14 mouse cellular contexts compared by ENCODE assay signal in the genomic region with DNA sequence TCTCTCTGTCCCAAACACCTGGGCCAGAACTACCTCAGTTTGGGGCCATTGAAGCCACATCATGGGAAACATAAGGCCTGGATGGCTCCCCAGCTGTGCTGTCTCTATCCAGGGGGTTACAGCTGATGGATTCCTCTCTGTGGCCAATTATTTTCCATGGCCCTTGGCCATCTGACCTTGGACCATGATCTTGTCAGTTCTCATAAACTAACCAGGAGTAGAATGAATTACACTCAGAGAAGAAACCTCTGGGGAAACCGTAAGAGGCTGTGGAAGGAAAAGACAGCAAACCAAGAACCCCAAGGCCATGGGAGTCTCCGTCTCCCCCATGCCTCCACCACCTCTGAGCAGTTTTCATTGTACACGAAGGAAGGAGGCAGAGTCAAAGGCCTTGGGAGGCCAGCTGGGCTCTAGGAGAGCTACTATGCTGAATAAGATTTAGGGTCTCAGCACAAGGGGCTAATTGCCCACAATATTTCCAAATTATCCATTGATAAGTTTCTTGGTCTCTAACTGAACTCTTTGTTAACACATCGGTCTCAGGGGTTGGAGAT.
DNase-seq lines count a peak whose midpoint lies in the region; ATAC-seq and TF ChIP-seq lines count a peak whose summit lies in the region.
"Had no signal": no experiment of that assay in that cellular context is flagged by ENCODE, and none has a peak within 500 bp of the region (broad histone marks: within the 10 kb centered on the region; RNA-seq: fewer than 3 reads in every experiment).

No protein-coding gene starts in this region.

- no peaks in the 10 kb centered on the region for H3K9me3 ChIP-seq in stomach, embryonic 15.5 days
- no peaks in the 10 kb centered on the region for H3K9me3 ChIP-seq in stomach, postnatal 0 days (ENCODE audit: control insufficient read depth, low read length)
- H3K9me3 ChIP-seq: forebrain, embryonic 12.5 days; intestine, embryonic 15.5 days; midbrain, embryonic 13.5 days had no signal

- TF ChIP-seq CTCF in stomach, postnatal 0 days (IDR thresholded peaks at IDR 0.05; ENCODE audit: low read depth) = no peak

- H3K27me3 ChIP-seq in stomach, embryonic 15.5 days (replicated peaks) = no peaks in the 10 kb centered on the region
- no peaks in the 10 kb centered on the region for H3K27me3 ChIP-seq in stomach, postnatal 0 days (ENCODE audit: control insufficient read depth, insufficient read depth, low read length)
- H3K27me3 ChIP-seq: forebrain, embryonic 12.5 days; intestine, embryonic 15.5 days; midbrain, embryonic 13.5 days had no signal

- no peak overlapping the region for H3K9ac ChIP-seq in stomach, embryonic 15.5 days
- no peak overlapping the region for H3K9ac ChIP-seq in stomach, postnatal 0 days (ENCODE audit: low read length)
- H3K9ac ChIP-seq: forebrain, embryonic 12.5 days; intestine, embryonic 15.5 days; midbrain, embryonic 13.5 days had no signal

- H3K4me1 ChIP-seq in stomach, embryonic 15.5 days = no peaks in the 10 kb centered on the region
- H3K4me1 ChIP-seq in stomach, postnatal 0 days (replicated peaks; ENCODE audit: control insufficient read depth, insufficient read depth) = no peaks in the 10 kb centered on the region
- H3K4me1 ChIP-seq: forebrain, embryonic 12.5 days; intestine, embryonic 15.5 days; midbrain, embryonic 13.5 days had no signal

- DNase-seq in adrenal gland, postnatal 14 days = peak; percentile 14
- DNase-seq in adrenal gland, adult 18-20 months (ENCODE audit: low spot score in 2 of 2) = no peak
- DNase-seq in stomach, postnatal 0 days (ENCODE audit: low spot score) = no peak
- DNase-seq in kidney, postnatal 4 days = peak; percentile 80 to 87
- no peak for DNase-seq in ovary, adult 18-20 months (ENCODE audit: low spot score)
- DNase-seq: adrenal gland, adult 8-10 months; cerebellum, adult 9-11 months had no signal

- no peak overlapping the region for H3K4me2 ChIP-seq in stomach, embryonic 15.5 days
- H3K4me2 ChIP-seq in stomach, postnatal 0 days (replicated peaks; ENCODE audit: low read depth) = no peak overlapping the region
- H3K4me2 ChIP-seq: forebrain, embryonic 12.5 days; intestine, embryonic 15.5 days; midbrain, embryonic 13.5 days had no signal

- H3K27ac ChIP-seq in stomach, embryonic 15.5 days = peak overlapping the region; percentile 33; the same call in 1 of the 2 replicates
- no peak overlapping the region for H3K27ac ChIP-seq in stomach, postnatal 0 days (replicated peaks)
- H3K27ac ChIP-seq: forebrain, embryonic 12.5 days; intestine, embryonic 15.5 days; midbrain, embryonic 13.5 days had no signal

- WGBS in stomach, embryonic 15.5 days = 60% methylated on average over 4 of the region's 4 CpGs
- WGBS in stomach, postnatal 0 days = 66% methylated on average over 4 of the region's 4 CpGs

- TF ChIP-seq EP300 in stomach, postnatal 0 days (optimal IDR thresholded peaks at IDR 0.05) = no peak

- no peak overlapping the region for H3K4me3 ChIP-seq in stomach, embryonic 15.5 days (replicated peaks)
- no peak overlapping the region for H3K4me3 ChIP-seq in stomach, postnatal 0 days (ENCODE audit: low read depth, low read length)
- H3K4me3 ChIP-seq: forebrain, embryonic 12.5 days; intestine, embryonic 15.5 days; midbrain, embryonic 13.5 days had no signal

- no peaks in the 10 kb centered on the region for H3K36me3 ChIP-seq in stomach, embryonic 15.5 days
- H3K36me3 ChIP-seq in stomach, postnatal 0 days (ENCODE audit: control insufficient read depth, insufficient read depth, low read length) = no peaks in the 10 kb centered on the region
- H3K36me3 ChIP-seq: forebrain, embryonic 12.5 days; G1E; intestine, embryonic 15.5 days; midbrain, embryonic 13.5 days had no signal

- ATAC-seq in stomach, embryonic 15.5 days (ENCODE audit: insufficient read depth, low FRiP score, low read depth) = no peak
- no peak for ATAC-seq in stomach, postnatal 0 days (ENCODE audit: low FRiP score, low TSS enrichment)
- ATAC-seq in erythroid progenitor cell, adult 5-6 weeks (replicated peaks; ENCODE audit: low FRiP score, poor library complexity, severe bottlenecking) = no peak
- no peak for ATAC-seq in megakaryocyte progenitor cell, adult 5-6 weeks (replicated peaks; ENCODE audit: poor library complexity)
- ATAC-seq: intestine, embryonic 15.5 days; midbrain, embryonic 13.5 days had no signal

Comparison
In these comparisons a context has a peak if more than half of its experiments do, and no peak if none do; other contexts are left out.
1. DNase-seq: peak in adrenal gland, postnatal 14 days (single experiment) and kidney, postnatal 4 days (2 of 2); none in adrenal gland, adult 18-20 months (0 of 2), stomach, postnatal 0 days (single experiment) and ovary, adult 18-20 months (single experiment).